Mouse (Mus musculus): ENCODE measurements around the gene Egln1.
A peak's percentile ranks its signal among the peaks of the same experiment; 100 is the strongest.

The Egln1 gene

GRCm38 (mm10) chr8:124909936-124910335, 39.2 kb downstream of the Egln1 start:
- peak; percentile 57 to 74 for DNase-seq (ENCODE audit: low spot score in 2 of 2)

GRCm38 (mm10) chr8:124905482-124905881, 43.6 kb downstream of the Egln1 start:
- no peak for DNase-seq (ENCODE audit: low spot score in 2 of 2)

- DNase-seq (ENCODE audit: low spot score in 2 of 2) = no peak
Measured at GRCm38 (mm10) chr8:124903198-124903597, 45.9 kb downstream of the Egln1 start.

GRCm38 (mm10) chr8:124898251-124898905, 50.7 kb downstream of the Egln1 start:
- DNase-seq (ENCODE audit: low spot score in 2 of 2) = no peak

- DNase-seq (ENCODE audit: low spot score in 2 of 2) = peak; percentile 96
Measured at GRCm38 (mm10) chr8:124897386-124898250, 51.5 kb downstream of the Egln1 start, which contains the start of the genes Exoc8 and Sprtn. TSS of gene Exoc8 (minus strand) at chr8:124897705. TSS of gene Sprtn (plus strand) at chr8:124897886.

GRCm38 (mm10) chr8:124896632-124897385, 52.3 kb downstream of the Egln1 start:
- DNase-seq (ENCODE audit: low spot score in 2 of 2) = peak; percentile 75 to 82

- no peak for DNase-seq (ENCODE audit: low spot score in 2 of 2)
Measured at GRCm38 (mm10) chr8:124896010-124896631, 53.0 kb downstream of the Egln1 start.

- no peak for DNase-seq (ENCODE audit: low spot score in 2 of 2)
Measured at GRCm38 (mm10) chr8:124892596-124892995, 56.5 kb downstream of the Egln1 start.

- no peak for DNase-seq (ENCODE audit: low spot score in 2 of 2)
Measured at GRCm38 (mm10) chr8:124888385-124888784, 60.7 kb downstream of the Egln1 start.

GRCm38 (mm10) chr8:124878946-124879526, 70.1 kb downstream of the Egln1 start:
- DNase-seq (ENCODE audit: low spot score in 2 of 2) = no peak

GRCm38 (mm10) chr8:124878141-124878540, 71.0 kb downstream of the Egln1 start:
- DNase-seq (ENCODE audit: low spot score in 2 of 2) = no peak

GRCm38 (mm10) chr8:124872690-124873089, 76.4 kb downstream of the Egln1 start:
- DNase-seq (ENCODE audit: low spot score in 2 of 2) = peak in 1 of 2 experiments; percentile 36

GRCm38 (mm10) chr8:124872081-124872480, 77.0 kb downstream of the Egln1 start:
- DNase-seq (ENCODE audit: low spot score in 2 of 2) = no peak

- DNase-seq (ENCODE audit: low spot score in 2 of 2) = no peak
Measured at GRCm38 (mm10) chr8:124871474-124871873, 77.7 kb downstream of the Egln1 start.

- peak in 1 of 2 experiments; percentile 33 for DNase-seq (ENCODE audit: low spot score in 2 of 2)
Measured at GRCm38 (mm10) chr8:124869708-124870107, 79.4 kb downstream of the Egln1 start.

- no peak for DNase-seq (ENCODE audit: low spot score in 2 of 2)
Measured at GRCm38 (mm10) chr8:124867126-124867525, 82.0 kb downstream of the Egln1 start.

GRCm38 (mm10) chr8:124866669-124867068, 82.5 kb downstream of the Egln1 start:
- no peak for DNase-seq (ENCODE audit: low spot score in 2 of 2)

- no peak for DNase-seq (ENCODE audit: low spot score in 2 of 2)
Measured at GRCm38 (mm10) chr8:124863729-124864128, 85.4 kb downstream of the Egln1 start.

GRCm38 (mm10) chr8:124863163-124863677, 85.9 kb downstream of the Egln1 start:
- DNase-seq (ENCODE audit: low spot score in 2 of 2) = no peak

GRCm38 (mm10) chr8:124862321-124863162, 86.6 kb downstream of the Egln1 start, which contains the start of the genes Gnpat and 2810004N23Rik:
TSS of gene Gnpat (plus strand) at chr8:124863033.
TSS of gene 2810004N23Rik (minus strand) at chr8:124863120.
- DNase-seq (ENCODE audit: low spot score in 2 of 2) = peak; percentile 93 to 95

All from heart, adult 9 months (tissue).